Mouse (Mus musculus) liver, postnatal 0 days (tissue): ENCODE results near the gene Mipol1.

ENCODE experiments used
- CTCF ChIP-seq: sonication (generic); IDR thresholded peaks from 2 replicates; pipeline ENCODE4 v1.5.1; 2016; ENCODE audit warnings: antibody characterized with exemption, low read depth
- EP300 ChIP-seq: IDR thresholded peaks from 2 replicates; pipeline ENCODE4 v1.6.1; 2016; ENCODE audit warnings: antibody characterized with exemption, low read depth, mild to moderate bottlenecking

DNA sequence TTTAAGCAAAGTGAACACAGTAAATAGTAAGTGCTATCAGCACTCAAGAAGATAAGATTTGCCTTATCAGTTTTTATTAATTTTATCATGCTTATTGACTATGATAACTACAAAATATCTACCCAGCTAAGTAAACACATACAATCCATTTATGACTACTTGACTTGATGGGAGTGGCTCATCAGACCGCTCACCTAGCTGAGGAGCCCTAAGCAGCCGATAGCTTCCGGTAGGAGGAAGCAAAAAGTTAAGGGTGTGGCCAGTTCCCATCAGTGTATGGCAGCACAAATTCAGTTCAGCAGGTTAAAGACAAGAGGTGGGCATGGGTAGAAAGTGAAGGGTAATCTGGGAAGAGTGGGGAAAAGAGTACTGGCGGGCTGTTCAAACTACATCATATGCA lies 43.2 kb upstream of the Mipol1 start:
- TF ChIP-seq CTCF (no peak), EP300 (no peak)
